Mouse (Mus musculus) G1E (cell line): ENCODE results near the gene Fam241a.

Experiments used
- CTCF ChIP-seq: IDR thresholded peaks from 2 replicates; pipeline ENCODE4 v1.5.1; 2012; ENCODE audit warnings: low read depth, low read length, inconsistent platforms, mixed read lengths
- GATA2 ChIP-seq: IDR thresholded peaks from 2 replicates; pipeline ENCODE4 v1.6.1; 2012; ENCODE audit warnings: low read depth, low read length, inconsistent platforms, borderline replicate concordance
- POLR2AphosphoS5 ChIP-seq: IDR thresholded peaks from 2 replicates; pipeline ENCODE4 v1.6.1; 2012; ENCODE audit warnings: low read depth, low read length, inconsistent platforms; ENCODE audit not compliant: insufficient replicate concordance

- no peak for TF ChIP-seq CTCF
- no peak for TF ChIP-seq POLR2AphosphoS5
- no peak for TF ChIP-seq GATA2
Measured at GRCm38 (mm10) chr3:127826503-127826902, 69.6 kb downstream of the Fam241a start.
